Mouse (Mus musculus): ENCODE results near the gene Etl4.
"Not testable (repeated sequence)": the region's sequence is repeated elsewhere in the genome, so short reads cannot be mapped to it uniquely, and the experiment has no call there.

Gene Etl4

DNA sequence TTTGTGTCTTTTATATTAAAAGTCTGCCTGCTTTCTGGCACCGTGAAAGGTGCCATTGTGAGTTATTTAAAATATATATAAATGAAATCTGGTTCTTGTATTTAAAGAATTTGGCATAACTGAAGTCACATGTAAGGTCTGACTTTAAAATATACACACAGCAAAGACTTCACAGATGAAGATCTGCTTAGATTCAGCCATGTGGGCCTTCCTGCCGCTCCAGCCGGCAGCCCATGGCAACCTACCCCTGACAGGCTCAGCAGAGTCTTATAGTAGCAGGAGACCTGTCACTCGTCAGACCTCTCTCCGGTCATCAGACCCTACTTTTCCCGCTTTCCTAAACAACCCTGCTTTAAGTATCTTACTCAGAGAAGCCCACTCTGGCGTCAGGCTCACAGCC is 769.2 kb downstream of the Etl4 start:
- DNase-seq (ENCODE audit: low read depth, low spot score): no peak
- no peaks in the 10 kb centered on the region for H3K36me3 ChIP-seq (ENCODE audit: control insufficient read depth, insufficient read depth, low read length, poor library complexity, severe bottlenecking)

DNA sequence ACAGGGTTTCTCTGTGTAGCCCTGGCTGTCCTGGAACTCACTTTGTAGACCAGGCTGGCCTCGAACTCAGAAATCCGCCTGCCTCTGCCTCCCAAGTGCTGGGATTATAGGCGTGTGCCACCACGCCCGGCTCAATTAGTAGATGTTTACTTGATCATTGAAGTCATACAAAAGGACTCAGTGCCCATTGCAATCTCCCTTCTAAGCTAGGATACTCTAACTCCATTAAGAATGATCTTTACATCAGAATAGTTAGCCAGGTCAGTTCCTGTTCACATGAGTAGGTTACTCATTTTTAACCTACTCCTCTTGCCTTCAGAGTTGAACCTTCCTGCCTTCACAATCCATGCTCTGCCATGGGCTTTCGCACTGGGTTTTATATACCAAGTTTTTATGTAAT is 772.6 kb downstream of the Etl4 start:
- not testable (repeated sequence) for H3K36me3 ChIP-seq (ENCODE audit: control insufficient read depth, insufficient read depth, low read length, poor library complexity, severe bottlenecking); DNase-seq (ENCODE audit: low read depth, low spot score); H3K27me3 ChIP-seq (ENCODE audit: control insufficient read depth, insufficient read depth, low read length, poor library complexity, severe bottlenecking)

More for the DNA sequence above, 769.2 kb downstream of the Etl4 start:
- no peaks in the 10 kb centered on the region for H3K27me3 ChIP-seq (ENCODE audit: control insufficient read depth, insufficient read depth, low read length, poor library complexity, severe bottlenecking)

DNA sequence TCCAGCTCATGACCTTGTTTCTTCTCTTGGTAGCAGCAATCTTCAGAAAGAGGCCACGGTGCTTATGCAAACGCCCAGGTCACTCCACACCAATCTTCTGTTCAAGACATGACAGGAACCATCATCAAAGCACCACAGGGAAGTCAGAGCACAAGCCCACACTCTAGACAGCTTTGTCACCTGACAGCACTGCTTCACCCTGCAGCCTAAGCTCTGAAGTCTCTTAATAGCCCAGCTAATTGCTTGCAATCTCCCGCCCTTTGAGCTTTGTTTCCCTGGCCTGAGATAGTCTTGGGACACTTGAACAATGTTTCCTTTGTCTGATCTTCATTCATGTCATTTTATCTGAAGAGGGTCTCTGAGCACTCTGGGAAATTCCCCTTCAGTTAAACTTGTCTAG is 779.8 kb downstream of the Etl4 start:
- Histone ChIP-seq H3K27me3 (ENCODE audit: control insufficient read depth, insufficient read depth, low read length, poor library complexity, severe bottlenecking) (no peaks in the 10 kb centered on the region), H3K36me3 (ENCODE audit: control insufficient read depth, insufficient read depth, low read length, poor library complexity, severe bottlenecking) (no peaks in the 10 kb centered on the region)
- DNase-seq (ENCODE audit: low read depth, low spot score): no peak

DNA sequence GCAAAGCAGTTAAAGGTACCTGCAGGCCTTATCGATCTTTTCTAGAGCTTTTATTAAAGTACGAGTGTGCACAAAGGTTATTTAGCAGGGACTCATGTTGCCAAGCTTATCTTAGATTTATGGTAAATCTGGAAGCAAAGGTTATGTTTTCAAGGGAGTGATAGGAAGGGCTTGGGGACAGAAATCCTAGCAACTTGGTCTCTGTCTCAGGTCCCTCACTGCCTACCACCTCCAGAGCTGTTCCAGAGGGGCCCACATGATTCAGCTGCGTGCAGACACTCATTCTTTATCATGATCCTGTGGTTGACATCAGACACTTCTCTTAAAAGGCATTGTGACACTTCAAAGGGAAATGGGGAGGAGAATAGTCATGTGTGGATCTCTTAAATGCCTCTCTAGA is 783.3 kb downstream of the Etl4 start:
- Histone ChIP-seq H3K36me3 (ENCODE audit: control insufficient read depth, insufficient read depth, low read length, poor library complexity, severe bottlenecking) (no peaks in the 10 kb centered on the region), H3K27me3 (ENCODE audit: control insufficient read depth, insufficient read depth, low read length, poor library complexity, severe bottlenecking) (no peaks in the 10 kb centered on the region)
- DNase-seq (ENCODE audit: low read depth, low spot score): no peak

DNA sequence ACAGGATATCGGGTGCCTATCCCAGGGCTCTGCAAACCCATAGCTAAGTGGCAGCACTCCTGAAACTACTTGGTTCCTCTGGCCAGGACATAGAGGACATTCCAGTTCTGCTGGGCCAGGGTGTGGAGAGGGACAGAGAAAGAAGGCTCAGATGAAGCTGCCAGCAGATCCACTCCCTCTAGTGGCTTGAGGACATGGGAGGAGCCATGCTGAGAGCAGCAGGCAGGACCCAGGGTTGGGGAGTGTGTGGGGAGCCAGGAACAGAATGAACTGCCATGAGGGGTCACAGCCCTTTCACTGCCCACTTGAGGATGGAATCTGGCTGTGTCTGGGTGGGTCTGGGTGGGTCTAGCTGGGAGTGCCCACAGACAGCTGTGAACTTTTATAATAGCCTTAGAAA is 784.2 kb downstream of the Etl4 start:
- no peak for DNase-seq (ENCODE audit: low read depth, low spot score)
- Histone ChIP-seq H3K27me3 (ENCODE audit: control insufficient read depth, insufficient read depth, low read length, poor library complexity, severe bottlenecking) (no peaks in the 10 kb centered on the region), H3K36me3 (ENCODE audit: control insufficient read depth, insufficient read depth, low read length, poor library complexity, severe bottlenecking) (no peaks in the 10 kb centered on the region)

DNA sequence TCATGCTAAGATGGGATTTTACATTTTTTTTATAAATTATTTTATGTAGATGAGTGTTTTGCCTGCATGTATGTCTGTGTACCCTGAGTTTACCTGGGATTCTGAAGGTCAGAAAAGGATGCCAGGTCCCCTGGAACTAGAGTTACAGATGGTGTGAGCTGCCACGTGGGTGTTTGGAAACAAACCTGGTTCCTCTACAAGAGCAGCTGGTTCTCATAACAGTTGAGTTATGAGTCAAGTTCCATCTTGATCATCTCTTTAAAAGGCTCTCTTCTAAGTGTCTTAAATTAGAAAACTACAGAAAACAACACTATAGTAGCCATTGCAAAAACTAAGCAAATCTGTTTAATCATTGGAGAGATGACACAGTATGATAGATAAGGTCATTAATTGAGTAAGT is 788.1 kb downstream of the Etl4 start:
- Histone ChIP-seq H3K36me3 (ENCODE audit: control insufficient read depth, insufficient read depth, low read length, poor library complexity, severe bottlenecking) (no peaks in the 10 kb centered on the region), H3K27me3 (ENCODE audit: control insufficient read depth, insufficient read depth, low read length, poor library complexity, severe bottlenecking) (no peaks in the 10 kb centered on the region)
- no peak for DNase-seq (ENCODE audit: low read depth, low spot score)

DNA sequence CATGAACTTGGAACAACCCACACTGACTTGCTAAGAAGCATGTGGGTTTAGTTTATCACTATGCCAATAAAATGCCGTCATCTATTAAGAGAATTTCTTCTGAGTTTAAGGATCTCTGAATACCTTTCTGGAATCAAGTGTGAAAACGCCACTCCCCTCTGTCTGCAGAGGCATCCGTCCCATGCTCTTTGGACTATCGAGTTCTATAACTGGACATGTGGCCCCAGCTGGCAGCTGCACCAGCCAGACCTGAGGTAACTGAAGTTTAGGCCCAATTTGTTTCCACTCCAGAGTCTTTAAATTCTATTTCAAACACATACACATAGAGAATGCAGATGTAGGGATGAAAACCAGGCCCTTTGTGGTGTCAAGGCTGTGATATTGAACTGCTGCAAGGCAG is 795.5 kb downstream of the Etl4 start:
- Histone ChIP-seq H3K36me3 (ENCODE audit: control insufficient read depth, insufficient read depth, low read length, poor library complexity, severe bottlenecking) (no peaks in the 10 kb centered on the region), H3K27me3 (ENCODE audit: control insufficient read depth, insufficient read depth, low read length, poor library complexity, severe bottlenecking) (no peaks in the 10 kb centered on the region)
- DNase-seq (ENCODE audit: low read depth, low spot score): no peak

DNA sequence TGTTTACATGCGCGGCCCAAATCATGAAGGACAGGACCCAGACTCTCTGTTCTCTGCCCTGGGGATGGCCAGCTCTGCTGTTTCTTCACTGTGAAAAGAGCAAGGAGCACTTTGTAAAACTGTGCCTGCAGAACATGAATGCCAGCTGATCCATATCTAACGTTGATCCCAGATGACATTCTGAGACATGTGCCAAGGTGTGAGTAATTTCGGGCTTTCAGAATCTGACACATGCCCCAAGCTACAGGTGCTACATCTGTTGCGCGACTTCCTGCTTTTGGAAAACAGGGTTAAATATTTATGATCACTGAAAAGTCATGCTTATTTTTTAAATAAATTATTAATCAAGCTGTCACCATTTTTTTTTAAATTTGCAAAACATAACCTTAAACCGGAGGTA is 801.0 kb downstream of the Etl4 start:
- DNase-seq (ENCODE audit: low read depth, low spot score): no peak
- H3K27me3 ChIP-seq (ENCODE audit: control insufficient read depth, insufficient read depth, low read length, poor library complexity, severe bottlenecking): no peaks in the 10 kb centered on the region

DNA sequence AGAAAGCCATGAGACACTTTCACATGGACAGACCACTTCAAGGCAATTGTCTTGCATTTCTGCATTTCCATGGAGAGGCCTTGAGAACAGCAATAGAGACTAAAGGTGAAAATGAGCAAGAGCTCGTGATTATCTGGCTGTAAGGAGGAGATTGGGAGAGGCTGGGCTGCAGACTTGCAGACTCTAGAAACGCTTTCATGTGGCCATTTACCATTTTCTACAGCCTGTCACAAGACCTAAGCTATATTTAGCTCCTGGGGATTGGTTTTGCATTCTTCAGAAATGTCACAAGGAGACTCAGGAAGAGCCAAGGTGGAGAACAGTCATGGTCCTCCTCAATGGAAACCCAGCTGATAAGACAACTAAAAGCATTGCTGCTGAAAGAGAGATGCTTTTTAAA is 801.4 kb downstream of the Etl4 start:
- DNase-seq (ENCODE audit: low read depth, low spot score): no peak
- H3K36me3 ChIP-seq (ENCODE audit: control insufficient read depth, insufficient read depth, low read length, poor library complexity, severe bottlenecking): no peaks in the 10 kb centered on the region
- no peaks in the 10 kb centered on the region for H3K27me3 ChIP-seq (ENCODE audit: control insufficient read depth, insufficient read depth, low read length, poor library complexity, severe bottlenecking)

More for the DNA sequence above, 801.0 kb downstream of the Etl4 start:
- H3K36me3 ChIP-seq (ENCODE audit: control insufficient read depth, insufficient read depth, low read length, poor library complexity, severe bottlenecking): no peaks in the 10 kb centered on the region

DNA sequence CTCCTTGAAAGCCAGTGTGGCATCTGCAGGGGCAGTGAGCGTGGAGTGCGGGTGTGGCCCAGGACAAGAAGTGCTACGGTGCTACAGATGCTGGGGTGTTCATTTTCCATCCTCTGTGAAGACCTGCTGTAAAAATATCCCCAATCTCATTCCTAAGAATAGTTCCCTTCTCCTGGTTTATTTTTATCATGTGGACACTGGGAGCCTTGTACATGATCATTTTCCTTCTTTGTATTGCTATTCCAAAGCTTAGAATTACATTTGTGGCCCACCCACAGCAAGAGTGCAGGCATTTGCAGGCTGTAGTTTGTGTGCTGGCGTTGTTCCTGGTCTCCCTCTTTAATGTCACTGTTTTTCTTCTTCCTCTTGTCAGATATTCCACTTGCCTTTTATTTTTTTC is 809.5 kb downstream of the Etl4 start:
- Histone ChIP-seq H3K27me3 (ENCODE audit: control insufficient read depth, insufficient read depth, low read length, poor library complexity, severe bottlenecking) (no peaks in the 10 kb centered on the region), H3K36me3 (ENCODE audit: control insufficient read depth, insufficient read depth, low read length, poor library complexity, severe bottlenecking) (no peaks in the 10 kb centered on the region)
- DNase-seq (ENCODE audit: low read depth, low spot score): no peak

DNA sequence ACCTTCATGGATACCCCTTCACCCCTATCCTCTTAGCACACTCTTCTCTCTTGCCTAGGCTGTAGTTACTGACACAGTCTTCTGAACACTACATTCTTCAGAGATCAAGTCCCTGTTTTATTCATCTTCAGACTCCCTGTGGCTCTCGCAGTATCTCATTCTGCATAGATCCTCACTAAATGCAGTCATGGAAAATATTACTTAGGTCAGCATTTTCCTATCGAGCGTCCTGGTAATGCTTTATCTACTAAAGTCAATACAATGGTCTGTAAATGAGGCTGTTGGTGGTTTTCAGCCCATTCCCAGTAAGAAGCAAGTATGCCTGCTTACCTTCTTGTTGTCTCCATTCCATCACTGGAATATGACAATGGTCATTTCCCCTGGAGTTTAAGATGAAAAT is 811.5 kb downstream of the Etl4 start:
- no peaks in the 10 kb centered on the region for H3K27me3 ChIP-seq (ENCODE audit: control insufficient read depth, insufficient read depth, low read length, poor library complexity, severe bottlenecking)
- no peaks in the 10 kb centered on the region for H3K36me3 ChIP-seq (ENCODE audit: control insufficient read depth, insufficient read depth, low read length, poor library complexity, severe bottlenecking)
- no peak for DNase-seq (ENCODE audit: low read depth, low spot score)

DNA sequence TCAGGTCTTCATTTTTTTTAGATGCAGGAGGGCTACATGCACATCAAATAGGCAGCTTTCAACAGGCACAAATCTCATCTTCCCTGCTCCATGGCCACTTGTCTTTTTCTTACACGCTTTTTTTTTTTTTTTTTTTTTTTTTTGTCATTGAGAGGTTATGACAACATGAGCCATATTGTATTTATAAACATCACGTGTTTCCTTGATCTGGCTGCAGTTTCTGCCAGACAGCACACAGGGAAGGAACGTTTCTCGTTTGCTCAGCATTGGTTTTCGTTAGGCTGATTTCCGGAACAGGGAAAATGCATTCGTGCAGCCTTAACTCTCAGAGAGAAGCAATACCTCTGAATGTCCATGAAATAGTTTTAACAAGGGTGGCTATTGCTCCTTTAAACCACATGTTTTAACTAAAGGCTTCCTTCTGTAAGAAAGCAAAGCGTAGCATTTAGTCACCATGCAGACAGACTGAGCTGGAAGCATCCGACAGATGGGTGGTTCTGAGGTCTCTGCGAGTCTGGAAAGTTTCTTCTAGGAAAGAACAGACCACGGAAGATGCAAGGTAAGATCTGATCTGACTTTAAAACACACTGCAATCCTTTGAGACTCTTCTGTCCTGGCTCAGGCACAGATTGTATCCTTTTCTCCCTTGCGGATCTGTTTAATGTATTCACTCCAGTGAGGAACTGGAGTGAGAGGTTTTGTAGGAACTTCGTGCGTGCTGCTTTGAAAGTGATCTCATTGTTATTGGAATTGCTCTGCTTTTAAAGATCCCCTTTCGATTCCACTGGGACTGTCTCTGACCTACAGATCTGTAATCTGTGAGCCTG is 812.8 kb downstream of the Etl4 start:
- no peaks in the 10 kb centered on the region for H3K36me3 ChIP-seq (ENCODE audit: control insufficient read depth, insufficient read depth, low read length, poor library complexity, severe bottlenecking)
- no peaks in the 10 kb centered on the region for H3K27me3 ChIP-seq (ENCODE audit: control insufficient read depth, insufficient read depth, low read length, poor library complexity, severe bottlenecking)
- no peak for DNase-seq (ENCODE audit: low read depth, low spot score)

DNA sequence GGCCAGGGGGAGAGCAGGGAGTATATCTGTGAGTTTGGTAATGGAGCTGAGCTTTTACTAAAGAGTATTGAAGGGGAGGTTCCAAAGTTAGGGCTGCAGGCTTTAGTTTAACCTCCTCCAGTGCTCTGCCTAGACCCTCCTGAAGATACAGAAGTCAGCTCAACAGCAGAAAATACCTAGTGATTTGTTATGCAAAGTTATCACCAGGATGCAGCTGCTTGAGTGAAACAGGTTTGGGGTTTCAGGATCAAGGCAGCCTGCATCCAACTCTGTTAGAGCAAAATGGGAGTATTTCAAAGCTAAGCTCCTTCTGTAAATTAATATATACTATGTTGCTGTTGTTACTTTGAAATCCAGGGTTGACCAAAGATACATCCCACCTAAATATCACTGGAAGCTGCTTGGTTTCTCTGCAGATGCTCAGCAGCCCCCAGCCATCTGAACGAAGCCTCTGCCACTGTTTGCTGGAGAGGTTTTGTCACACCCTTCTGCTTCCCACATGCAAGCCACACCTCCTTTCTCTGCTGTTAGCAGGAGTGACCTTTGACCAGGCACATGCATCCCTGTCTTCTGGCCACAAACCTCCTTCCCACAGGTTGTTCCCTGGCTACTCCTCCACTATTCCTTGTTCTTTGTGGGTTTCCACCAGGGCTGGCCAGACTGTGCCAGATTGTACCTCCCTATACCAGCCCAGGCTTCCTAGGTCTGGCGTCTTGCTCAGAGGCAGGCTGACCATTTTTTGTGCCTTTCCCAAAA is 814.6 kb downstream of the Etl4 start:
- H3K27me3 ChIP-seq (ENCODE audit: control insufficient read depth, insufficient read depth, low read length, poor library complexity, severe bottlenecking): no peaks in the 10 kb centered on the region
- H3K36me3 ChIP-seq (ENCODE audit: control insufficient read depth, insufficient read depth, low read length, poor library complexity, severe bottlenecking): no peaks in the 10 kb centered on the region
- DNase-seq (ENCODE audit: low read depth, low spot score): no peak

DNA sequence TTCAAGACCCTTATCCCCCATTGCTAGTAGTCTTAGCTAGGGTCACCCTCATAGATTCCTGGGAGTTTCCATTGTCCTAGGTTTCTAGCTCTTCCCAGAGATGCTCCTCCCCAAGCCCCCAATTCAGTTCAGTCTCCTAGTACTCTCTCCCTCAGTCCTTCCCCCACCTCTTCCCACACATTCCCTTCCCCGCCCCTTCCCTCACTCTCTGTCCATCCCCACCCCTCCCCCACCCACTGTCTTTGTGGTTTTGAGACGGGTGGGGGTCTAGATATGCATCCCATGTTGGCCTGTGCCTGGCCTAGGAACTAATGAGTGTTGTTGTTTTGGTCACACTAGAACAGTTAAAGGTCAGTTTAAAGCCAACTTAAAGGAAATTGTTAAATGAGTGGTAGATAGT is 817.4 kb downstream of the Etl4 start:
- Histone ChIP-seq H3K36me3 (ENCODE audit: control insufficient read depth, insufficient read depth, low read length, poor library complexity, severe bottlenecking) (no peaks in the 10 kb centered on the region), H3K27me3 (ENCODE audit: control insufficient read depth, insufficient read depth, low read length, poor library complexity, severe bottlenecking) (no peaks in the 10 kb centered on the region)
- no peak for DNase-seq (ENCODE audit: low read depth, low spot score)

DNA sequence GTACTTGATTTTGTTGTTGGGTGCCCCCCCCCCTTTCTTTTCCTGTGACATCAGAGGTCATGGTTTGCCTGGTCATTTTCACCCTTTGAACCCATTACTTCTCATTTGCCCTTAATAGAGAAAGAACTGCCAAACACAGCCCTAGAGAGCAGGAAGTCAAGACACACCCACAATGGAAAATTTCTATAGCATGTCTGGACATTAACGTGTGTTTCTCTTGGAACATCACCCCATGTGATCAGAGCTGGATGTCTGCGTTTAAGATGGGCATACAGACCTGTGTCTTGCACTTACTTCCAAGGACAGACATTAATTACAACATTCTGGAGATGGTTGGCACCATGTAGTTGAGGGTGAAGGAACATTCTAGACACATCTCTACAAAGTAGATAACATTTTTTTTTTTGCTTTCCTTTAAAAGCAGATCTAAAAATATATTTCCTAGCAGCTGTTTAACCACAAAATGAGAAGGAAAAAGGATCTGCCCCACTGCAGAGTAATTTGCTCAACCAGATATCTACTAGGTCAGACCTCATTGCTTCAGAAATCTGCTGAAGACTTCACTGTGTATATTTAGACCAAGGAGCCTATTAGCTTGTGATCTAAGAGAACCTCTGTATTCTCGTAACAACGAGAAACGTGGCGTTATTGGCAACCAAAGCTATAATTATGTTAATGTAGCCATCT is 818.3 kb downstream of the Etl4 start:
- Histone ChIP-seq H3K27me3 (ENCODE audit: control insufficient read depth, insufficient read depth, low read length, poor library complexity, severe bottlenecking) (no peaks in the 10 kb centered on the region), H3K36me3 (ENCODE audit: control insufficient read depth, insufficient read depth, low read length, poor library complexity, severe bottlenecking) (no peaks in the 10 kb centered on the region)
- no peak for DNase-seq (ENCODE audit: low read depth, low spot score)

Measured in splenic B cell, adult 2 months (primary cell).